Mouse (Mus musculus) heart, embryonic 15.5 days (tissue): Measurements from ENCODE around the gene Pnpla7. TPM values are rescaled to one million over a fixed set of nuclear protein-coding genes. Genes with fewer than 3 reads are reported as not detected.

ENCODE experiments used
- ATAC-seq: fragments of 200-750 bp; cut with Nextera tagmentation; replicated peaks from 2 replicates; pipeline ENCODE4 v1.8.0; 2017; ENCODE audit warnings: low read depth, moderate TSS enrichment; ENCODE audit not compliant: insufficient number of reproducible peaks, insufficient read depth, low FRiP score
- H3K27ac ChIP-seq: fragments of 300-500 bp; sonication (generic); 2 replicates; pipeline ENCODE4 v1.5.1; 2015; ENCODE audit warnings: mild to moderate bottlenecking, inconsistent platforms
- H3K27me3 ChIP-seq: fragments of 300-500 bp; sonication (generic); 2 replicates; pipeline ENCODE4 v1.6.1; 2015; ENCODE audit warnings: inconsistent platforms
- H3K36me3 ChIP-seq: fragments of 300-500 bp; sonication (generic); 2 replicates; pipeline ENCODE4 v1.6.1; 2015; ENCODE audit warnings: mild to moderate bottlenecking, inconsistent platforms
- H3K4me1 ChIP-seq: fragments of 300-500 bp; sonication (generic); replicated peaks from 2 replicates; pipeline ENCODE4 v1.6.1; 2015; ENCODE audit warnings: inconsistent platforms
- H3K4me2 ChIP-seq: fragments of 300-500 bp; sonication (generic); 2 replicates; pipeline ENCODE4 v1.6.1; 2015; ENCODE audit warnings: inconsistent platforms, mild to moderate bottlenecking, moderate library complexity
- H3K4me3 ChIP-seq: fragments of 300-500 bp; sonication (generic); 2 replicates; pipeline ENCODE4 v1.5.1; 2015; ENCODE audit warnings: mild to moderate bottlenecking, inconsistent platforms
- H3K9ac ChIP-seq: fragments of 300-500 bp; sonication (generic); 2 replicates; pipeline ENCODE4 v1.6.1; 2015; ENCODE audit warnings: mild to moderate bottlenecking, inconsistent platforms
- H3K9me3 ChIP-seq: fragments of 300-500 bp; sonication (generic); replicated peaks from 2 replicates; pipeline ENCODE4 v1.6.1; 2016; ENCODE audit warnings: inconsistent platforms
- WGBS: fragments of 180-500 bp; shearing (Covaris S2); methylation state at CpG from one replicate; pipeline ENCODE4 v1.1.7; 2015; ENCODE audit warnings: mixed read lengths; 5-methylcytosine and 5-hydroxymethylcytosine counted together
- polyA plus RNA-seq: library from polyadenylated mRNA; unstranded; fragments of >200 nt; fragmentation: Nextera tagmentation; extraction: Ambion mirVana; gene quantifications from 2 replicates; pipeline ENCODE4 v1.2.1, GENCODE M21; 2015

The Pnpla7 gene
- polyA plus RNA-seq, 1 experiment from 2014 or later = 10.3 TPM

DNA sequence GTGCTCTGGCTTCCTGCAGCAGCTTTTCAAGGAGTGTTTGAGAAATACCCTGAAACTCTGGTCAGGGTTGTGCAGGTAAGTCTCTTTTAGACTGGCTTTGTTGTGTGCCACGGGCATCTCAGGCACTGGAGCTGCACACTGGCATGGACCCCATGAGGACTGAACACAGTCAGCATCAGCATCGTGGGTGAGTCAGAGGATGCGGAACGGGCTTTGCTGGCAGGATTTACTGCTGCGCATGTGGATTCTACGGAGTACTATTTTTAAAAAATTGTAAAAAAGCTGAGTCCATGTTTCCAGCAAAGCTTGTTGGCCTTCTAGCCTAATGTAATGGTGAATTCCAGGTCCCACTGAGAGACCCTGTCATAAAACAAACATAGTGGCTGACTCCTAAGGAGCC is 19.5 kb downstream of the Pnpla7 start:
- Histone ChIP-seq H3K4me2 (no peak overlapping the region), H3K4me1 (no peaks in the 10 kb centered on the region), H3K9me3 (no peaks in the 10 kb centered on the region), H3K36me3 (no peaks in the 10 kb centered on the region), H3K4me3 (no peak overlapping the region), H3K27ac (no peak overlapping the region), H3K27me3 (no peaks in the 10 kb centered on the region), H3K9ac (no peak overlapping the region)
- WGBS = 92% methylated on average over 6 of the region's 6 CpGs
- no peak for ATAC-seq

GRCm38 (mm10) chr2:24996471-24996870 is 20.6 kb downstream of the Pnpla7 start:
- H3K4me3 ChIP-seq = no peak overlapping the region
- ATAC-seq = no peak
- no peaks in the 10 kb centered on the region for H3K36me3 ChIP-seq
- H3K27ac ChIP-seq = no peak overlapping the region
- H3K4me1 ChIP-seq = no peaks in the 10 kb centered on the region
- H3K9me3 ChIP-seq = no peaks in the 10 kb centered on the region
- 80% methylated on average over 2 of the region's 2 CpGs for WGBS
- H3K4me2 ChIP-seq = no peak overlapping the region
- no peak overlapping the region for H3K9ac ChIP-seq
- no peaks in the 10 kb centered on the region for H3K27me3 ChIP-seq

- Histone ChIP-seq H3K9me3 (no peaks in the 10 kb centered on the region), H3K4me1 (no peaks in the 10 kb centered on the region), H3K4me3 (no peak overlapping the region), H3K27me3 (no peaks in the 10 kb centered on the region), H3K9ac (no peak overlapping the region), H3K27ac (no peak overlapping the region), H3K36me3 (no peaks in the 10 kb centered on the region), H3K4me2 (no peak overlapping the region)
- 74% methylated on average over 3 of the region's 3 CpGs for WGBS
- ATAC-seq = no peak
Measured at GRCm38 (mm10) chr2:25000544-25001235, 24.9 kb downstream of the Pnpla7 start.

GRCm38 (mm10) chr2:25003946-25004786 is 28.3 kb downstream of the Pnpla7 start:
- Histone ChIP-seq H3K4me3 (no peak overlapping the region), H3K9ac (no peak overlapping the region), H3K27ac (no peak overlapping the region), H3K9me3 (no peaks in the 10 kb centered on the region), H3K4me1 (no peaks in the 10 kb centered on the region), H3K36me3 (no peaks in the 10 kb centered on the region), H3K4me2 (no peak overlapping the region), H3K27me3 (no peaks in the 10 kb centered on the region)
- 83% methylated on average over 9 of the region's 9 CpGs for WGBS
- no peak for ATAC-seq

DNA sequence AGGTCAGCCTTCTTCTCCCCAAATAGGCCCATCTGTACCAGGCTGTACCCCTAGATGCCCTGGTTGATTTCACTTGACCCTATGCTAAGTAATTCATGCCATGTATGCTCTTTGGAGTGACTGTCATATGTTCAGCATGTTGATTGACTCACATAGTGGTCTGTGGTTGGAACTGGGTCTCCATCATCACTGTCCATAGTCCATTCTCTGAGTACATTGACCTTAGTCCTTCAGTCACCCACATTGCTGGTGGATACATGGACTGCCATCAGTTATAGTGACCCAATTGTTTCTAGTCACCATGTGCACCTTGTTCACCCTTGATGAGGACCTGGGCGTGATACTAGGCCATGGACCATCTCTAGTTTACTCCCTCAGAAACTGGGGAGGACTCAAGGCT is 30.9 kb downstream of the Pnpla7 start:
- Histone ChIP-seq H3K4me2 (no peak overlapping the region), H3K27ac (no peak overlapping the region), H3K4me3 (no peak overlapping the region), H3K27me3 (no peaks in the 10 kb centered on the region), H3K4me1 (no peaks in the 10 kb centered on the region), H3K9me3 (no peaks in the 10 kb centered on the region), H3K9ac (no peak overlapping the region), H3K36me3 (no peaks in the 10 kb centered on the region)
- WGBS = 84% methylated on average over 1 of the region's 1 CpGs
- ATAC-seq = no peak

- H3K4me3 ChIP-seq = no peak overlapping the region
- no peaks in the 10 kb centered on the region for H3K27me3 ChIP-seq
- ATAC-seq = no peak
- H3K36me3 ChIP-seq = no peaks in the 10 kb centered on the region
- no peak overlapping the region for H3K9ac ChIP-seq
- no peak overlapping the region for H3K4me2 ChIP-seq
- no peaks in the 10 kb centered on the region for H3K4me1 ChIP-seq
- H3K27ac ChIP-seq = no peak overlapping the region
- H3K9me3 ChIP-seq = no peaks in the 10 kb centered on the region
Measured at GRCm38 (mm10) chr2:25008250-25008649, 32.4 kb downstream of the Pnpla7 start.

GRCm38 (mm10) chr2:25022678-25023077 is 46.8 kb downstream of the Pnpla7 start:
- H3K4me1 ChIP-seq = no peaks in the 10 kb centered on the region
- no peak overlapping the region for H3K4me2 ChIP-seq
- no peak overlapping the region for H3K27ac ChIP-seq
- no peaks in the 10 kb centered on the region for H3K27me3 ChIP-seq
- no peak overlapping the region for H3K9ac ChIP-seq
- no peak overlapping the region for H3K4me3 ChIP-seq
- WGBS = 83% methylated on average over 1 of the region's 1 CpGs
- no peaks in the 10 kb centered on the region for H3K36me3 ChIP-seq
- no peak for ATAC-seq
- H3K9me3 ChIP-seq = no peaks in the 10 kb centered on the region

DNA sequence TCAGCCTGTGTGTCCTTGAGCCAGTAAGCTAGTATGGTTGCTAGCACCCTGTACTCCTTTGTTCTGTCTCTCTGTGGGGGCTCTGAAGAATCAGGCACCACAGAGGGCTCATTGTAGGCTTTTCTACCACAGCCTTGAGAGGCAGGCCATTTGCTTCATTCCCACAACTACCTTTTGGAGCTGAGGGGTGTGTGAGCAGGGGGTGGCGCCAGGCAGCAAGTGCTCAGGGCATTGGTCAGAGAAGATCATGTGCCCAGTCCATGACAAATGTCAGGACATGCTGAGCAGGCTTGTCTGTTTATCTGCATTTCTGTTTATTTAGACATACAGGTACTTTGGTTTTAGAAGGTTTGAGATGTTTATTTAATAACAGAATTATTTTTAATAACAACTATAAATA is 49.3 kb downstream of the Pnpla7 start:
- Histone ChIP-seq H3K4me2 (no peak overlapping the region), H3K27ac (no peak overlapping the region), H3K36me3 (peaks cover 7% of the 10 kb centered on the region; the same call in 1 of the 2 replicates), H3K9ac (no peak overlapping the region), H3K4me1 (no peaks in the 10 kb centered on the region), H3K9me3 (no peaks in the 10 kb centered on the region), H3K4me3 (no peak overlapping the region), H3K27me3 (no peaks in the 10 kb centered on the region)
- ATAC-seq = no peak
- WGBS = 94% methylated on average over 1 of the region's 1 CpGs

DNA sequence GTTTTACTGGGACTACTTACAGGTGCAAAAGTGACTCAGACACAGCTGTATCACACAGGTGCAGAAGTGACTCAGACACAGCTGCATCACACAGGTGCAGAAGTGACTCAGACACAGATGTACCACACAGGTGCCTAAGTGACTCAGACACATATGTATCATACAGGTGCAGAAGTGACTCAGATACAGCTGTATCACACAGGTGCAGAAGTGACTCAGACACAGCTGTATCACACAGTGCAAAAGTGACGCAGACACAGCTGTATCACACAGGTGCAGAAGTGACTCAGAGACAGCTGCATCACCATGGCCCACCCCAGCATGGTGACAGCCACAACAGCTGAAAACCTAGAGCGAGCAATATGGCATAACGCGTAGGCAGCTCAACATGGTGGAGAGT is 59.2 kb downstream of the Pnpla7 start:
- Histone ChIP-seq H3K27me3 (no peaks in the 10 kb centered on the region), H3K9me3 (no peaks in the 10 kb centered on the region), H3K27ac (no peak overlapping the region), H3K36me3 (peaks cover 5% of the 10 kb centered on the region; the same call in 1 of the 2 replicates), H3K9ac (no peak overlapping the region), H3K4me3 (no peak overlapping the region), H3K4me1 (no peaks in the 10 kb centered on the region), H3K4me2 (no peak overlapping the region)
- no peak for ATAC-seq
- 92% methylated on average over 4 of the region's 4 CpGs for WGBS

DNA sequence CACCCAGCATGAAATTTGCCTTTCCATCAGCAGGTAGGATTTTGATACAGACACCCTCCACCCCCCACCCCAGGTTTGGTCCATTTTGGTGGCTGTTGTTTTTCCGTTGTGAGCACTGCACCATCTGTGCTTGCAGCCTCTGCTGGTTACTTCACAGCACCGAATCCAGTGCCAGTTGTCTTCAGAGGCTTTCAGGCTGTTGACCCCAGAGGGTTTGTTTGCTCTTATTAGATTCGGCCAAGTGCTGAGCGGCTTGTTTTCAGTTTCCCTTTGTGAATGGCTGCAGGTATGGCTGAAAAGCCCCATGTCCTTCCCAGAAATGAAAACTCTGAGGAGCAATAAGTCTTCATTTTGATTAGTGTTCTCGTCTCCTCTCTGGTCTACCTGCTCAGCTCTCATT is 64.3 kb downstream of the Pnpla7 start:
- Histone ChIP-seq H3K9ac (no peak overlapping the region), H3K36me3 (no peaks in the 10 kb centered on the region), H3K27ac (no peak overlapping the region), H3K4me2 (no peak overlapping the region), H3K4me3 (no peak overlapping the region), H3K4me1 (no peaks in the 10 kb centered on the region), H3K9me3 (no peaks in the 10 kb centered on the region), H3K27me3 (no peaks in the 10 kb centered on the region)
- 82% methylated on average over 5 of the region's 5 CpGs for WGBS
- no peak for ATAC-seq

DNA sequence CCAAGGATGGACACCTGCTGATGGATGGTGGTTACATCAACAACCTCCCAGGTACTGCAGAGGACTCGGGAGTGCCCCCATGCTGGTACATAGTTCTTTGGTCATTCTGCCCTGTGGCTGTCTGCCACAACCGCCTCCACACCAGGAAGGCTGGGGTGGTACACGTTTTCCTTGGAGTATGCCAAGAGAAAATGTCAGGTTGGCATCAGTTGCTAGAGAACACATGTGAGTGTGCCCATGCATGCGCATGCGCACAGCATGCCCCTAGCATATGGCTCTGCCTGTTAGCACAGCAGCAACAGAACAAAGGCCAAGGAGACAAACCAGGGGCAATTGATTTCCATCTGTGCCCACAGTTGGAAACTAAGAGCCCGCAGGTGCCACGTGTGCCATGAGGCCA is 75.1 kb downstream of the Pnpla7 start:
- Histone ChIP-seq H3K9ac (no peak overlapping the region), H3K4me3 (no peak overlapping the region), H3K4me1 (peaks cover 14% of the 10 kb centered on the region), H3K4me2 (no peak overlapping the region), H3K36me3 (no peaks in the 10 kb centered on the region), H3K27me3 (no peaks in the 10 kb centered on the region), H3K27ac (no peak overlapping the region), H3K9me3 (no peaks in the 10 kb centered on the region)
- WGBS = 85% methylated on average over 7 of the region's 7 CpGs
- ATAC-seq = no peak

DNA sequence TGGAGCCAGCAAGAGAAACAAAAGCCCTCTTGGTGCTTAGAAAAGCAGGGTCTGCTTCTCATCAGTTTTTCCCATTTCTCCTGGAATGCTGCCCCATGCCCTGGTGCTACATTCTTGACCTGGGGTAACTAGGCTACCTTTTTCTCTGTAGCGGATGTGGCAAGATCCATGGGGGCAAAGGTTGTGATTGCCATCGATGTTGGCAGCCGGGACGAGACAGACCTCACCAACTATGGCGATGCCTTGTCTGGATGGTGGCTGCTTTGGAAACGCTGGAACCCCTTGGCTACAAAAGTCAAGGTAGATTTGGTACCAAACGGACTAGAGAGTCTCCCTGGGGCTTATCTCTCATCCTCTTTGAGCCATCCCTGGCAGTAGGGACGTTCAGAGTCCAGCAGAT is 75.6 kb downstream of the Pnpla7 start:
- Histone ChIP-seq H3K4me3 (no peak overlapping the region), H3K4me2 (no peak overlapping the region), H3K27ac (no peak overlapping the region), H3K36me3 (no peaks in the 10 kb centered on the region; the same call in 1 of the 2 replicates), H3K9me3 (no peaks in the 10 kb centered on the region), H3K9ac (no peak overlapping the region), H3K4me1 (peaks cover 14% of the 10 kb centered on the region), H3K27me3 (no peaks in the 10 kb centered on the region)
- 85% methylated on average over 8 of the region's 8 CpGs for WGBS
- ATAC-seq = no peak
